Mouse (Mus musculus) heart, adult 11 months (tissue): ENCODE data around the gene Prlh.

ENCODE experiments used
- DNase-seq: peaks from one replicate; pipeline ENCODE4 v3.0.0; 2022

Gene Prlh

GRCm38 (mm10) chr1:91001871-91002539 lies 49.1 kb downstream of the Prlh start:
- DNase-seq = peak; percentile 90

GRCm38 (mm10) chr1:91002641-91003040 lies 49.7 kb downstream of the Prlh start:
- DNase-seq = peak; percentile 89
